Mouse (Mus musculus) liver, embryonic 14.5 days (tissue): ENCODE results near the gene Serpinb1b.

Experiments used
- CTCF ChIP-seq: IDR thresholded peaks from 2 replicates; pipeline ENCODE4 v1.5.1; 2016; ENCODE audit warnings: antibody characterized with exemption, low read depth, control low read depth
- EP300 ChIP-seq: IDR thresholded peaks from 2 replicates; pipeline ENCODE4 v1.6.1; 2016; ENCODE audit warnings: antibody characterized with exemption, low read depth

DNA sequence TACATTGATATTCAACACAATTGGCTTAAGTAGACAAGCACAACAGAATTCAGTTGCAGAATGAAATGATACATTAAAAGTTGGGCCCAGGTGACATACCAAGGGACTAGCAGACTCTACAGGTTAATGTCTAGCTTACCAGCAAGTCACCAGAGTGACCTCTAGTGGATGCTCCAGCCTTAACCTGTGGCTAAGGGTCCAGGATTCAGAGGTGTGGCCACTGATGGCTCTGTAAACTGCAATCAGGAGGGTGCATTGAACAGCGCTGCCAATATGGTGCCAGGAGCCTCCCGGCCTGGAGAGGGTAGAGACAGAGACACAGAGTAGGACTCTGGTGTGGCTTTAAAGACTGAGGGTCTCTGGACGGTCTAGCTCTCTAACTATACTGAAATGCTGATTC, 2.0 kb downstream of the Serpinb1b start:
- TF ChIP-seq CTCF (peak; percentile 64), EP300 (no peak)
